Mouse (Mus musculus): ENCODE results near the gene Fam180a.

Fam180a gene

DNA sequence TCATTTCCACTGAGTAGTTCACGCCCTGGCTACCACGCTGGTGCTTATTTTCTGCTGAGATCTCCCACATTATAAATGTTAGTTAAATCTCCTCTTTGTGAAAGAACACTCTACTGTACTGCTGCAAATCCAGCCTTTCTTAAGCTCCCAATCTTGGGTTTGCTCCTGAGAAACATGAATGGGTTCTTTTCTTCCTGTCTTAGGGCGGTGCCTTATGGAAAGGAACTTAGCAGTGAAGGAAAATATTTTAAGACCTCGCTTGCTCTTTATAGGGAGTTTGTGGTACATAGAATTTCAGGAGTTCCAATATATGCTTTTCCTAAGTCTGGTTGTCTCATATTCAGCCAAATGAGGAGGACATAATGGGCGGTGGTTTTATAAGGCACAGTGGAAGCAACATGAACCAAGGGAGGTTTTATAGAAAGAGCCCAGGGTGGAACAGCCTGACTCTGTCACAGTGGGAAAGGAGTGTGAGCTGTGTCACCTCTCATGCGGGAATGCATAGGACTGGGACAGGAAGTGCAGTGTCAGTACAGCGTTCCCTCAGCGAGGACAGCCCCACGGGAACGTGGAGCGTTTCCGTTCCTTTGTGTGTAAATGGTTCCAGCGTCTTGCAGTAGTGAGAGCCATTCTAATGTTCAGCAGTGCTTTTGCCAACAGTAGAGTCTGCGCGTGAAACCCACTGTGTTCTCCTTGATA lies 60.2 kb downstream of the Fam180a start:
- in situ Hi-C loops (cut with MboI) = loop anchor here (25.0 kb wide), 1 partner anchor 297 kb away; no protein-coding TSS in a partner anchor
